Mouse (Mus musculus): Measurements from ENCODE around the gene Tmco4. TPM values are rescaled to one million over a fixed set of nuclear protein-coding genes. Genes with fewer than 3 reads are reported as not detected.

Tmco4 gene
- polyA plus RNA-seq, 1 experiment from 2014 or later = 5.3 TPM

GRCm38 (mm10) chr4:138980021-138980420 lies 7.3 kb downstream of the Tmco4 start:
- WGBS (ENCODE audit: insufficient replicate concordance) = 73% methylated on average over 8 of the region's 8 CpGs
- TF ChIP-seq CTCF (IDR thresholded peaks at IDR 0.05; ENCODE audit: low read depth) (no peak), EP300 (IDR thresholded peaks at IDR 0.05; ENCODE audit: low read depth) (no peak)
- no peak overlapping the region for H3K4me2 ChIP-seq (ENCODE audit: low read depth, low read length)
- no peak overlapping the region for H3K27ac ChIP-seq (ENCODE audit: low read depth)
- H3K9ac ChIP-seq (replicated peaks) = no peak overlapping the region
- DNase-seq (no peak), ATAC-seq (no peak)
- H3K36me3 ChIP-seq (replicated peaks; ENCODE audit: insufficient read depth, low read length) = no peaks in the 10 kb centered on the region
- no peaks in the 10 kb centered on the region for H3K27me3 ChIP-seq (ENCODE audit: insufficient read depth, low read length)
- H3K4me3 ChIP-seq (ENCODE audit: low read depth, low read length) = no peak overlapping the region
- H3K4me1 ChIP-seq (ENCODE audit: insufficient read depth) = no peaks in the 10 kb centered on the region
- no peaks in the 10 kb centered on the region for H3K9me3 ChIP-seq (ENCODE audit: low read length)

- Histone ChIP-seq H3K4me2 (ENCODE audit: low read depth, low read length) (no peak overlapping the region; the same call in 1 of the 2 replicates), H3K36me3 (replicated peaks; ENCODE audit: insufficient read depth, low read length) (0 out of 2 replicates have a peak, but pooled peaks cover 2% of the 10 kb centered on the region), H3K9me3 (ENCODE audit: low read length) (no peaks in the 10 kb centered on the region), H3K9ac (replicated peaks) (no peak overlapping the region), H3K27ac (ENCODE audit: low read depth) (no peak overlapping the region), H3K4me3 (ENCODE audit: low read depth, low read length) (no peak overlapping the region), H3K27me3 (ENCODE audit: insufficient read depth, low read length) (no peaks in the 10 kb centered on the region), H3K4me1 (ENCODE audit: insufficient read depth) (no peaks in the 10 kb centered on the region)
- no peak for DNase-seq
- 48% methylated on average over 12 of the region's 12 CpGs for WGBS (ENCODE audit: insufficient replicate concordance)
- no peak for ATAC-seq
- no peak for TF ChIP-seq CTCF (IDR thresholded peaks at IDR 0.05; ENCODE audit: low read depth)
- TF ChIP-seq EP300 (IDR thresholded peaks at IDR 0.05; ENCODE audit: low read depth) = no peak
Observed at GRCm38 (mm10) chr4:138980771-138981420, 8.2 kb downstream of the Tmco4 start.

GRCm38 (mm10) chr4:138983422-138983821 lies 10.7 kb downstream of the Tmco4 start:
- Histone ChIP-seq H3K36me3 (replicated peaks; ENCODE audit: insufficient read depth, low read length) (0 out of 2 replicates have a peak, but pooled peaks cover 2% of the 10 kb centered on the region), H3K27ac (ENCODE audit: low read depth) (no peak overlapping the region), H3K4me2 (ENCODE audit: low read depth, low read length) (no peak overlapping the region), H3K27me3 (ENCODE audit: insufficient read depth, low read length) (no peaks in the 10 kb centered on the region), H3K4me3 (ENCODE audit: low read depth, low read length) (no peak overlapping the region), H3K9me3 (ENCODE audit: low read length) (no peaks in the 10 kb centered on the region), H3K9ac (replicated peaks) (no peak overlapping the region), H3K4me1 (ENCODE audit: insufficient read depth) (0 out of 2 replicates have a peak, but pooled peaks cover 2% of the 10 kb centered on the region)
- 76% methylated on average over 3 of the region's 3 CpGs for WGBS (ENCODE audit: insufficient replicate concordance)
- TF ChIP-seq CTCF (IDR thresholded peaks at IDR 0.05; ENCODE audit: low read depth) = no peak
- TF ChIP-seq EP300 (IDR thresholded peaks at IDR 0.05; ENCODE audit: low read depth) = no peak
- ATAC-seq = no peak
- no peak for DNase-seq

- H3K4me3 ChIP-seq (ENCODE audit: low read depth, low read length) = no peak overlapping the region
- ATAC-seq = no peak
- no peak overlapping the region for H3K9ac ChIP-seq (replicated peaks)
- no peak for DNase-seq
- H3K4me2 ChIP-seq (ENCODE audit: low read depth, low read length) = no peak overlapping the region
- H3K9me3 ChIP-seq (ENCODE audit: low read length) = no peaks in the 10 kb centered on the region
- WGBS (ENCODE audit: insufficient replicate concordance) = 76% methylated on average over 7 of the region's 7 CpGs
- 0 out of 2 replicates have a peak, but pooled peaks cover 2% of the 10 kb centered on the region for H3K4me1 ChIP-seq (ENCODE audit: insufficient read depth)
- H3K36me3 ChIP-seq (replicated peaks; ENCODE audit: insufficient read depth, low read length) = 0 out of 2 replicates have a peak, but pooled peaks cover 5% of the 10 kb centered on the region
- TF ChIP-seq EP300 (IDR thresholded peaks at IDR 0.05; ENCODE audit: low read depth) (no peak), CTCF (IDR thresholded peaks at IDR 0.05; ENCODE audit: low read depth) (peak; percentile 43)
- no peaks in the 10 kb centered on the region for H3K27me3 ChIP-seq (ENCODE audit: insufficient read depth, low read length)
- no peak overlapping the region for H3K27ac ChIP-seq (ENCODE audit: low read depth)
Observed at GRCm38 (mm10) chr4:138984744-138985143, 12.1 kb downstream of the Tmco4 start.

GRCm38 (mm10) chr4:138986280-138986679 lies 13.6 kb downstream of the Tmco4 start:
- DNase-seq (no peak), ATAC-seq (peak; percentile 56; the same call in 1 of the 2 replicates)
- TF ChIP-seq EP300 (IDR thresholded peaks at IDR 0.05; ENCODE audit: low read depth) = no peak
- no peak for TF ChIP-seq CTCF (IDR thresholded peaks at IDR 0.05; ENCODE audit: low read depth)
- 63% methylated on average over 5 of the region's 5 CpGs for WGBS (ENCODE audit: insufficient replicate concordance)
- Histone ChIP-seq H3K36me3 (replicated peaks; ENCODE audit: insufficient read depth, low read length) (0 out of 2 replicates have a peak, but pooled peaks cover 5% of the 10 kb centered on the region), H3K4me1 (ENCODE audit: insufficient read depth) (0 out of 2 replicates have a peak, but pooled peaks cover 2% of the 10 kb centered on the region), H3K4me2 (ENCODE audit: low read depth, low read length) (no peak overlapping the region), H3K9ac (replicated peaks) (no peak overlapping the region), H3K27me3 (ENCODE audit: insufficient read depth, low read length) (no peaks in the 10 kb centered on the region), H3K27ac (ENCODE audit: low read depth) (no peak overlapping the region), H3K9me3 (ENCODE audit: low read length) (no peaks in the 10 kb centered on the region), H3K4me3 (ENCODE audit: low read depth, low read length) (no peak overlapping the region)

- 72% methylated on average over 3 of the region's 3 CpGs for WGBS (ENCODE audit: insufficient replicate concordance)
- ATAC-seq = no peak
- TF ChIP-seq CTCF (IDR thresholded peaks at IDR 0.05; ENCODE audit: low read depth) (no peak), EP300 (IDR thresholded peaks at IDR 0.05; ENCODE audit: low read depth) (no peak)
- H3K4me3 ChIP-seq (ENCODE audit: low read depth, low read length) = no peak overlapping the region
- no peak overlapping the region for H3K9ac ChIP-seq (replicated peaks)
- no peaks in the 10 kb centered on the region; the same call in 1 of the 2 replicates for H3K9me3 ChIP-seq (ENCODE audit: low read length)
- no peak overlapping the region for H3K4me2 ChIP-seq (ENCODE audit: low read depth, low read length)
- H3K36me3 ChIP-seq (replicated peaks; ENCODE audit: insufficient read depth, low read length) = peaks cover 17% of the 10 kb centered on the region; the same call in 1 of the 2 replicates
- H3K27ac ChIP-seq (ENCODE audit: low read depth) = no peak overlapping the region
- H3K4me1 ChIP-seq (ENCODE audit: insufficient read depth) = no peaks in the 10 kb centered on the region
- DNase-seq = no peak
- H3K27me3 ChIP-seq (ENCODE audit: insufficient read depth, low read length) = no peaks in the 10 kb centered on the region
Observed at GRCm38 (mm10) chr4:138994389-138994788, 21.7 kb downstream of the Tmco4 start.

Data from liver, postnatal 0 days (tissue).